Mouse (Mus musculus): ENCODE data around the gene Rph3a.

Rph3a gene

GRCm38 (mm10) chr5:121009811-121010569 lies at the start of gene Rph3a:
Gene Rph3a (minus strand): TSS chr5:121010092.
- DNase-seq (ENCODE audit: low spot score), result no peak

DNA sequence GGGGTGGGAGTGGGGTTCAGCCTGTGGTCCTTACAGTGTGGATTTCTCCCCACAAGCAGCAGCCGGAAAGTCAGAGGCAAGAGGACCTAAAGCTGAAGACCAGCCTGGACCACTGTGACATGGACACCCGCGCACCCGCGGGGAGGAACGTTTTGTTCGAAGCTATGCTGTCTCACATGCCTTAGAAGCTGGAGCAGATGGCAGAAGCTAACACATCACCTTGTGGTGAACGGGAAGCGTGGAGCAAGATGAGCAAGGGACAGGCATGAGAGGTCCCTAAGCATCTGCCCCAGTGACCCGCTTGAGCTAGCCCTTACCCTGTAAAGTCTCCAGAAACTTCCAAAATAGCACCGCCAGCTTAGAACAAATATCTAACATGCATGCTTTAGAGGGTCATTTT lies 48.4 kb upstream of the Rph3a start:
- no peak for DNase-seq (ENCODE audit: low spot score)

DNA sequence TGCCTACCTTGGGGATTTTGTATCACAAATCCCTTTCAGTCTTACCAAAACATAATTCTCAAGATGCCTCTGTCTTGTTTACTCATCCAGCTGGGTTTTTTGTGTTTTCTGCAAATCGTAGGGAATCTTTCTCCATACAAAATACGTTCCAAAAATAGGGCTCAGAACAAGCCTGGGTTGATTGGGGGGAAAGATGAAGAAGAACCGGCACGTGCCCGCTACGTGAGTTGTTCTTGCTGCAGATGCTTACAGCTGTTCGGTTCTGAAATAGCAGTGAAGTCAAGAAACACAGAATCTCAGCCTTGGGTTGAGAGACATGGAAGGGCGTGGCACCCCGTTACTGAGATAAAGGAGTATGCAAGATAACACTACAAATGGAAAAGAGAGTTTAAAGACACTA lies 44.0 kb upstream of the Rph3a start:
- no peak for DNase-seq (ENCODE audit: low spot score)

GRCm38 (mm10) chr5:121041791-121042190 lies 31.9 kb upstream of the Rph3a start:
- DNase-seq (ENCODE audit: low spot score), result no peak

DNA sequence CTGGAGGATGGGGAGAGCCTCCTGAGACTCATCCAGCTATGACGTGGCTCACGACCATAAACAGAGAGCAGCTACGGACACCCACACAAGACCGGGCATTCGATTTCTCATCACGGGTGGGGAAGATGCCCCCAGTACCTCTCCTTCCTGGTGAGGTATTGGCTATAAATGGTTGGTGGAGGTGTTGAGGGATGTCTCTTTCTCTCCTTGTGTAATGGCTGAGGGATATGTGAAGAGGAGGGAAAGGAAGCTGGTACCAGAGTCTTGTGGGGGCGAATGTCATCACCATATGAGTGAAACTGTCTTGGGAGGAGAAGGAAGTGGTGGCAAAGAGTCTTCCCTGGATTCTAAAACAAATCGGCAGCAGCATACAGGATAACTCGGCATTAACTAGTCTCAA lies 29.6 kb upstream of the Rph3a start:
- no peak for DNase-seq (ENCODE audit: low spot score)

- DNase-seq (ENCODE audit: low spot score), result no peak
Observed at GRCm38 (mm10) chr5:121030161-121030560, 20.3 kb upstream of the Rph3a start.

- no peak for DNase-seq (ENCODE audit: low spot score)
Observed at GRCm38 (mm10) chr5:121019505-121019904, 9.6 kb upstream of the Rph3a start.

GRCm38 (mm10) chr5:121017699-121018098 lies 7.8 kb upstream of the Rph3a start:
- no peak for DNase-seq (ENCODE audit: low spot score)

DNA sequence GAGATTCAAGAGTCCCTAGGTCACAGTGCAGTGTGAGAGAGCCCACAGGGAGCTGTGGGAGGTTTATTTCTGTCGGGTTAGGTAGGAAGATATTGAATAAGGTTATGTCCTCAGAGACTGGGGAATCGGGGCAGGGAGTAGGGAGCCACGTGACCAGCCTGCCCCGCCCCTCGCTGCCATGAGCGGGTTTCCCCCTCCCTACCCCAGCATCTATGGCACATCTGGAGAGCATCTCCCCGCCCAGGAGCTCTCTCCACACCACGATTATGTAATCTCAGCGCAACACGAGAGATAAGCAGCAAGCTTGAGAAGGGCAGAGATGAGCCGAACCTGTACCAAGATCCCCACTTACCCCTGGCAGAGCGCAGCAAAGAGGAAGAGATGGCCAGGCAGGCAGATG lies 6.5 kb upstream of the Rph3a start:
- DNase-seq (ENCODE audit: low spot score), result no peak

DNA sequence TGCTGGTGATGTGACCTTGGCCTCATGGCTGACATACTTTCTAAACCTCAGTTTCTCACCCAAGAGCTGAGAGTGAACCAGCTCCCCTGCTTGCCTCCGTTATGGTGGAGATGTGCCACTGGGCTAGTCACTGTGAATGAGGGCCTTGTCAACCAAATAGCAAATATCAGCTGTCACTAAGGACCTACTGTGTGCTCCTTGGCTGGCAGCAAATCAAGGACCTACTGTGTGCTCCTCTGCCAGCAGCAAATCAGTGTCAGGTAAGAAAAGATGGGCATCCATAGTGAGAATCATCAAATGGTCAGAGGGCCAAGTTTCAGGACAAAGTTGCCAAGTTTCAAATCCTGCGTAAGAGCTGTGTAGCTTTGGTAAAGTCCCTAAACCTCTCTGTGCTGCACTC lies 4.6 kb upstream of the Rph3a start:
- DNase-seq (ENCODE audit: low spot score), result no peak

- no peak for DNase-seq (ENCODE audit: low spot score)
Observed at GRCm38 (mm10) chr5:121011962-121012361, 2.1 kb upstream of the Rph3a start.

DNA sequence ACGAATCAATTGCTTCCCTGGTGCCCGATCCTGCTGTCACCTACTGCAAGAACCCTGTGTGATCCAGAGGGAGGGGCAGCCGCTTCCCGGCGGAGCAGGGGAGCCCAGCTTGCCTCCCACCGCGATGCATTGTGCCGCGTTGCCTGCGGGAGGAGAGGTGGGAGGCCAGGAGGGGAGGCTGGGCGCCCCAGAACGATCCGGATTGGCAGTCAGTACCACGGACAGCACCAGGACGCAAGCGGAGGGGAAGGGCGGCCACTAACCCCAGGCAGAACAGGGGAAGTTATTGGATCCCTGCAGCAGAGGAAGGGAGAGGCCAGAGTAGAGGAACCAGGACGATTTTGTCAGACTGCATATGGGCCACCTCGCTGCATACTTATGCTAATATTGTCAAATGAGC lies 486 bp downstream of the Rph3a start:
- DNase-seq (ENCODE audit: low spot score), result peak; percentile 57

DNA sequence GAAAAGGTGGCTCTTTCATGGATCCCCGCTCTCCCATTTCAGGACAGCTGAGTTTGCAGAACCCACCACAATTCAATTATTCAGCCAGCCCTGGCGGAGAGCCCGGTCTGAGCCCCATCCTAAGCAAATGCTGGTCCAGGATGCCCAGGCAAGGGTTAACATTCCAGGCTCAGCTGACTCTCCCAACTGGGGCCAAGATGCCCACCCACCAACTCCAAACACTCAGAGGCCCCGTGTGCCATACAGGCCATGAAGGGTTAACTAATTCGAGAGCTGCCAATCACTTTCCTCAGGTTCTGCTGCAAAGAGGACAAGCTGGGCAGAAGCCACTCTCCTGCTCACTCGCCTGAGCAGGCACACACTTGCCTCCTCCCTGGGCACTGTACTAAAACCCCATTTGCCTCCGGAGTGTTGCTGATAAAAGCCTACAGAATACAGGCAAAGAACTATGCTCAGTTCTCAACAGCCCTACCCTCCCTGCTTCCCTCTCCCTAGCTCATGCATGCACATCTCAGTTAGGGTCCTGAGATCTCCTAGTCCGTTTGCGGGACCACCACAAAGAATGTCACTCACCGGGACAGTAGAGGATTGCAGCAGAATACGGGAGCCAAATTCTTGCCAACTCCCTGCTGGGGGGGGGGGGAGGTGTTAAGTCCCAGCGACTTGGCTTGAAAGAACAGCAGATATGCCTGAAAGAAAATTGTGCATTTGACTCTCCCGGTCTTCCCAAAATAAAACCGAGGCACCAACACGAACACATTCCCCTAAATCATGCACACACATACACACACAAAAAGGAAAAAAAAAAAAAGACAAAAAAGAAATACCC lies 1.3 kb downstream of the Rph3a start:
- no peak for DNase-seq (ENCODE audit: low spot score)

GRCm38 (mm10) chr5:121007563-121007962 lies 2.3 kb downstream of the Rph3a start:
- no peak for DNase-seq (ENCODE audit: low spot score)

DNA sequence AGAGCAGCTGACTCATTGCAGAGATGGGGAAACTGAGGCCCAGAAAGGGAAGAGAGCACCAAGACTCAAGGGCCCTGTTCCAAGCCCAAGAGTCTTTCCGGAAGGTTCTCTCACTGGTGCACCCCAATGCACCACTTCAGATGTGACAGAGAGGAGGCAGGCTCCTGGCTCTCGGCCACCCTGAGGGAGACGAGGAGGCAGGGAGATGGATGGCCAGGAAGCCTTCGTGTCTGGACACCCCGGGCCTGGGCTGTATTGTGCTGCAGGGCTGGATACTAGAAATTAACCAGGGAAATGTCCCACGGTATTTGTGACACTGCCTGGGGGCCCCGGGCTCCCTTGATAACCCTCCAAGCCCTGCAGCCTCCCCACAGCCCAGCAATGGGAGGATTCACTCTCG lies 2.8 kb downstream of the Rph3a start:
- DNase-seq (ENCODE audit: low spot score), result no peak

GRCm38 (mm10) chr5:121006176-121006575 lies 3.7 kb downstream of the Rph3a start:
- DNase-seq (ENCODE audit: low spot score), result no peak

- DNase-seq (ENCODE audit: low spot score), result no peak
Observed at GRCm38 (mm10) chr5:121003781-121004180, 6.1 kb downstream of the Rph3a start.

- no peak for DNase-seq (ENCODE audit: low spot score)
Observed at GRCm38 (mm10) chr5:120999573-120999972, 10.3 kb downstream of the Rph3a start.

DNA sequence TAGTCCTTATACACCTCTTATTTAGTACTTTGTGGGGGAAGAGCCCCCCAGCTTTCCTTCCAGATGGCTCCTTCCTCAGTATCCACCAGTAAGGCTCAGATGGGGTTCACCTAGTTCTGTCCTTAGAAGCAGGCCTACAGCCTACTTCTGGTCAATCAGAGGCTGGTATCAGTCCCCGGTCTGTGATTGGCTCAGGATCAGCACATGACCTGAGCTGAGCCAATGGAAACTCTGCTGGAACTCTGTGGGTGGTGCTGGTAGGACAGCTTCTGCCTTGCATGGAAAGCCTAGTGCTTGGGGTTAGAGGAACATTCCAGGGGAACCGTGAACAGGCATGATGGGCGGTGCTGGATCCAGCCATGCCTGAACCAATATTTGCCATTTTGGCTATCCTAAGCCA lies 21.5 kb downstream of the Rph3a start:
- no peak for DNase-seq (ENCODE audit: low spot score)

DNA sequence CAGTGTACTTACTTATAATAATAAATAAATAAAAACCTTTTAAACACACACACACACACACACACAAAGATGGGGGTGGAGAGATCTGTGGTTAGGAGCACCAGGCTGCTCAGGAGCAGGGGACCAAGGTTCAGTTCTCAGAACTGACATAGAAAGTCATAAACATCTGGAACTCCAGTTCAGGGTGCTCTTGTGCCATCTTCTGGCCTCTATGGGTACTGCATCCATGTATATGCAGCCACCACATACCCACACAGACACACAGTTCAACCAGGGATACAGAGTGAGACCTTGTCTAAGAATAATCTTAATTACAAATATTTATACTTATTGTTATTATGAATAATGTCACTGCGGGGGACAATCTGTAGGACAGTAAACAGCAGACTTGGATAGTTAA lies 26.9 kb downstream of the Rph3a start:
- DNase-seq (ENCODE audit: low spot score), result no peak

DNA sequence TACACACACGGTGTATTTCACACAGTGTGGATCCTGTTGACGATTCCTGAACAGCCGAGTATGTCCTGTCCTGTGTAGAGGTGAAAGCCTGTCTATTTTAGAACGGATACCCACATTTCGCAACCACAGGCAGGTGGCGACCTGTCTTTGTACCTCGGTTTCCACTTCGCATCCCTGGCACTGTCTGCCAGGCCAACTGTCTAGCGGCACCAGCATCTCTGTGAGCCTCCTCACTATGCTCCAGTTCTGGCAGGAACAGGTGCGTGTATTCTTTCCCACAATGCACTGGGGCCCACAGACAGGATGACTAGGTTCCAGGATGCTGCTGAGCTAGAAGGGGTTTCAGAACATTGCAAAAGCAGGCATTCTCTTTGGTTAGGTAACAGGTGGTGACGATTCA lies 28.7 kb downstream of the Rph3a start:
- DNase-seq (ENCODE audit: low spot score), result no peak

- DNase-seq (ENCODE audit: low spot score), result no peak
Observed at GRCm38 (mm10) chr5:120980116-120980515, 29.8 kb downstream of the Rph3a start.

DNA sequence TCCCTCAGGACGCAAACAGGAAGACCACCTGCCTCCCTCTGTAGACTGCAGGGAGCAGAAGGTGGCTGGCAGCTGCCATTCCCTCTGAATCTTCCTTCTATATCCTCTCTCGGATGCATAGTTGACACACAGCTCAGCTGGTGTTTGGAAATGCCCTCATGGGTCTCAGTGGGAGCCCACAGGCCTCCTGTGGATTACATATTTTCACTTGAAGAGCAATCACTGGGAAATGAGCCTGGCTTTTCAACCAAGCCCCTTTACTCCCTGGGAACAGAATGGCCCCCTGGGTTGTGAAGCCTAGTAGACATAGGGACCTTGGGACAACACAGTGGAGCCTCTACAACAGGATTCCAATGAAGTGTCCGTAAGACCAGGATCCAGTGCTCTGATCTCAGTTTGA lies 33.8 kb downstream of the Rph3a start:
- DNase-seq (ENCODE audit: low spot score), result no peak

DNA sequence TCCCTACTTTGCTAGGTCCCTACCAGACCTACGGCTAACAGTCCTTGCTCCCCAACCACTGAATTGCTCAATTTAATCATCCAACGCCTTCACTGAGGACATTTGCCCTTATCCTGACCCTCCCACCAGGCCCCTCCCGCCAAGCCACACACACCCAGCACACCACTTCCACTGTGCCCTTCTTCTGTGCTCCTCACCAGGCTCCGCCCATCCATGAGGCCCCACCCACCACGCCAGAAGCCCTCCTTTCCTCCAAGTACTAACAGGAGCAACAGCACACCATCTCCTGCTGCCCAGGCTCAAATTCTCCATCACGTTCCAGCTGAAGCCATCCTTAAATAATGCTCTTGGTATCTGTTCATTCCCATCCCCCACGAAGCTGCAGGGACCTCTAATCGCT lies 35.4 kb downstream of the Rph3a start:
- DNase-seq (ENCODE audit: low spot score), result no peak

All from ovary, postnatal 36 days (tissue).